Mouse (Mus musculus) gastrocnemius, postnatal 10 days (tissue): ENCODE measurements around the gene Tnni2. TPM values are rescaled to one million over a fixed set of nuclear protein-coding genes. Genes with fewer than 3 reads are reported as not detected.
A peak's percentile ranks its signal among the peaks of the same experiment; 100 is the strongest.

Experiments
- DNase-seq: peaks from one replicate; pipeline ENCODE4 v3.0.0; 2021; ENCODE audit warnings: mixed read lengths
- total RNA-seq, 2 experiments: library from RNA; stranded (reverse); gene quantifications; 2 replicates each; pipeline ENCODE4 v1.2.3; 2021

The Tnni2 gene
- total RNA-seq, 2 experiments from 2014 or later: 11,296 to 12,937 TPM

DNA sequence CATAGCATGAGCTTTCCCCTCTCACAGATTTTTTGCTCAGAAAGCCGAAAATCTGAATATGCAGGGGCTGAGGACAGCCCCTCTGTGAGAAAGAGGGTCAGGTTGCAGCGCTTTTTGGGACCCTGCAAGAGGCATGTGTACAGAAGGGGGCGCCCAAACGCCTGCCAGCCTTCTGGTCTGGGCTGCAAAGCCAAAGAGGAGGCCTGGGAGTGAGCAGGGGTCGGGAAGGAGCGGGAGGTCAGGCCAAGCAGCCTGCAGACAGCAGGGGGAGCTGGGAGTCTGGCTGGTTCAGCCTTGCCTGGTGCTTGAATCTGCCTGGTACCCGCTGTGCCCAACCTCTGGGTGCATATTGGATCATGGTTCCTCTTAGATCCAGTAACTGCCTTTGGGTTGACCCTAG is 13.4 kb upstream of the Tnni2 start:
- DNase-seq: peak; percentile 60

DNA sequence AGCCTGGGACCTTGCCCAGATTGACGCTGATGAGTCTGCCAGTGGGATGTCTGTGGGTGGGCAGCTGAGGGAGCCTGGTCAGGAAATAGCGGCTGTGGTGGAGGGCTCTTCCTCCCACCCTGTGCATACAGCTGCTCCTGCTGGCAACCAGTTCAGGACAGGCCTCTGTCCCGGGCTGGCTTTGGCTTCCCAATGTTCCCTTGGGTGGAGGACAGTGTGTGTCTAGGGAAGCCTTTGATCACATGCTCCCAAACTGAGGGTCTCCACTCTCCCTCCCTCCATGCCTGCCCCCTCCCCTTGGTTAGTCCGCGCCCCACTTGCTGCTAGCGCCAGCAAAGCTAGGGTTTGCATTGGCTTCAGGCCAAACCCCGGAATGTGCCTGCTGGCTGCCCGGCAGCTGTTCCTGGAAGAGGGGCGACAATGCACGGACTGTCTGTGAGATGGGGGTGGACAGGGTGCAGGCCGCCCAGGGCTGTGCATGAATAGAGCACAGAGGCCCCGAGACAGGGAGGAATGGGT is 11.4 kb upstream of the Tnni2 start:
- DNase-seq: peak; percentile 65

DNA sequence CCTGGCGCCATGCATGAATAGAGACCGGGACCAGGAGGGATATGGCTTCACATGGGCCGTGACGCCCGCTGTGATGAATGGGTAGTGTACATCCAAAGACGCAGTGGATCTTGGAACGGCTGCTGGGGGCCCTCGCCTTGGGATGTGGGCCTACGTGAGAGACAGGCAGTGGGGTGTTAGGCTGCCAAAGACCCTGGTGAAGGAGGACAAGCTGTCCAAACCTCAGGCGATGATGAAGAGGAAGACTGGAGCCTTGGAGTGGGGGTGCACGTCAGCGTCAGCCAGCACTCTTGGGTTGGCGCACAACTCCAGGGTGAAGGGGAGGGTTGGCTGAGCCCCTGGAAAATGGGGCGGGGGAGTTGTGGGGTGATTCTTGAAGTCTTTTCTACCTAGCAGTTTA is 10.5 kb upstream of the Tnni2 start:
- no peak for DNase-seq

DNA sequence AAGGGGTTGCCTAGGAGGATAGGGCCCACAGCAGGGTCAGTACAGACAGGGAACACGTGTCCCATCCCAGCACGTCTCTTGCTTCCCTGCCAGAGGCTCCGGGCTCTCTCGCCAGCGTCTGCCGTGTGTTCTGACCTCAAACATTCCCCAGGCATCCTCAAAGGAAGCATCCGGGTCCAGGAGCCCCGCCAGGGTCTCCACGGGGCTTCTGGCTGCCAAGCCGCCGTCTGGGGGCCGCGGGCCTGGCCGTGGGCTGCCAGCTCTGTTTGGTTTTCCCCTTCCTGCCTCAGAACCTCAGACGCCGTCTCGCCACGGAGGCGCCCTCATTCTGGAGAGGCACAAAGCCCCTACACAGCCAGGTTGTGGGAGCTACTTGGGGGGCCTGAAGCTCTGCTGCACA is 8.0 kb upstream of the Tnni2 start:
- DNase-seq: no peak

DNA sequence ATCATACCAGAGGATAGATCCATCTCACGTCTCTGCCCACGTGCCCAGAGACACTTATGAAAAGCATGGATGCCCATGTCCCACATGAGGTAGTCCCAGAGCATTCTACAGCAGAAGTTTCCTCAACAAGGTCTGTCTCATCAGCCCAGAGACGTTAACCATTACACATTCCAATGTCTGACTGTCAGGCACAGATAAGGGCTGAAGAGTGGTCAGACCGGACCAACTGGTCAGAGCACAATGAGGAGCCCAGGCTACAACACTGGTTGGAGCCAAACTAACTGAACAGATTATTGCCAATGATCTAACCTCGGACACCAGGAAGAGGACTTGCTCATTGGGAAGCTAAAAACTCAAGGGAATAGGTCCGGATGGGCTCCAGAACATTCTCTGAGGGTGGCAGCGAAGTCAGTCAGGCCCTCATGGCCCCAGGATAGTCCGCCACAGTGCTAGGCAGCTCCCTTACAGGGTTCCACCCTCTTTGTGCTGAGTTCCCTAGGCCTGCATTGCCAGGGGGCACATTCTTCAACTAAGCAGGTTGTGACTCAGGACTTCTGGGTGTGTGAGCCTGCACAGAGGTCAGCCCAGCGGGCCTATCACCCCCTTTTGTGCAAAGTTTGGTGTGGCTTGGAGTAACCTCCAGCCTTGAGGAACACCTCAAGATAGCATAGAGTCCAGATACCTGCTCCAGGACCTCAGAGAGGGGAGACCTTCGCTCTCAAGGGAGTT is 7.3 kb upstream of the Tnni2 start, which contains the start of gene Syt8:
TSS of gene Syt8 (plus strand) at position 714 of the 729 bp plus-strand sequence.
- DNase-seq: no peak

DNA sequence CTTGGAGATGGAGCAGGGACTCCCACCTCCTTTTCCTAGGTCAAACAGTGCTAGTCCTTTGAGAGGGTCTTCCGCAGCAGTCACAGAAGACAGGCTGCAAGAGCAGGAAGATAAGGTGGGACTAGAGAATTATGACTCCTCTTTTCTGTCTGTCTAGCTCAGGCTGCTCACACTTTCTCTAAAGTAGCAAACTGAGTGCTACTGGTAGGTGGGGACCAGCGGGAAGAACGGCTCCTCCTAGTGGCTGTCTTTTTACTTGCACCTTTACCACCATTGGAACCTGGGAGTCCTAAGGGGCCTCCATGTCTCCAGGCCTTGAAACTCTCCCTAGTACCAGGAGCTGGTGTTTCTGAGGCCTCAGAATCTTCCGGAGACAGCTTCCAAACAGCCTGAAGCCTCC is 6.1 kb upstream of the Tnni2 start:
- peak; percentile 64 for DNase-seq

DNA sequence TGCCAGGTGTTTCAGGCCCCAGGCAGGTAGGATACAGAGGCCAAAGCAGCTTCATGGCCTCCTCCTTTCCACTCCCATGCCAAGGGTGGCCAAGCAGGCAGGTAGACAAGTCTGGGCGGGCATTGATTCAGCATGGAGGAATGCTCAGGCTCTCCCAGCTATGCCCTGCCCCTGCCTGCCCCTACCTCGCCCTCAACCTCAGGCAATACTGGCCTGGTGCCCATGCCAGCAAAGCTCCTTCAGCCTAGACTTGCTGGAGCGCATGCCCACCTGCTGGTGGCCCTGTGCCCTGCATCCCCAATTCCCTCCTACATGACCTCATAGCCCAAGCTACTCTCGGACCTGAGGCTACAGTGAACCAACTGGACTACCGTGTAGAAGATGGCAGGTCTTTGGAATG is 4.3 kb upstream of the Tnni2 start:
- no peak for DNase-seq

DNA sequence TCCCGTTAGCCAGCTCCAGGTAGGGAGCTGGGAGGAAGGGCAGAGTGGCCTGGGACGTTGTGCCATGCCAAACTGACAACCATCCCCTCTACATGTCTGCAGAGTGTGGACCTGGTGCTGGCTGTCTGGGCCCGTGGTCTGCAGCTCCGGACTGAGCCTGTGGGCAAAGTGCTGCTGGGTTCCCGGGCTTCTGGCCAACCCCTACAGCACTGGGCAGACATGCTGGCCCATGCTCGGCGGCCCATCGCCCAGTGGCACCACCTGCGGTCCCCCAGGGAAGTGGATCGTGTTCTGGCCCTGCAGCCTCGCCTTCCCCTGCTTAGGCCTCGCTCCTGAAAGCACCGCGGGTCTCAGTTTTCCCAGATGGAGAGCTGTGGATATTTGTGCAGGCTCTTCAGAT is 1.6 kb upstream of the Tnni2 start:
- DNase-seq: no peak

DNA sequence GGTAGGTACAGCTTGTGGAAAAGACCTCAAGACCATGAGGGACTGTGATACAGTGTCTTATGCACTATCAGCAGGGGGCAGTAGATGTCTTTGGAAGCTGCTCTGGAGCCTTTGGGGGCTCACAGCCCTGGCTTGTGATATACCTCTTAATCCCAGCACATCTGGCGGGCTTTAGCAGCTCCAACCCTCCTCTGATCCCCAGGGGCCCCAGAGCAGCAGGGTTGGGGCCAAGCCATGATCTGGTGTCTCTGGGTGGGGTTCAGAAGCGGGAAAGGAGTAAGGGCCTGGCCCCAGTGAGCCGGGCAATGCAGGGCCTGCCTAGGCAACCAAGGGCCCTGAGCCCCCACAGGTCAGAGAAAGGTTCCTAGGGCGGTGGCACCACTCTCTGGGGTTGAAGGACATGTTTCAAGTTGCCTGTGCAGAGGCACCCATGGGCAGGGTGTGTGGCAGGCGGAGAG is 922 bp upstream of the Tnni2 start:
- DNase-seq: peak; percentile 65

DNA sequence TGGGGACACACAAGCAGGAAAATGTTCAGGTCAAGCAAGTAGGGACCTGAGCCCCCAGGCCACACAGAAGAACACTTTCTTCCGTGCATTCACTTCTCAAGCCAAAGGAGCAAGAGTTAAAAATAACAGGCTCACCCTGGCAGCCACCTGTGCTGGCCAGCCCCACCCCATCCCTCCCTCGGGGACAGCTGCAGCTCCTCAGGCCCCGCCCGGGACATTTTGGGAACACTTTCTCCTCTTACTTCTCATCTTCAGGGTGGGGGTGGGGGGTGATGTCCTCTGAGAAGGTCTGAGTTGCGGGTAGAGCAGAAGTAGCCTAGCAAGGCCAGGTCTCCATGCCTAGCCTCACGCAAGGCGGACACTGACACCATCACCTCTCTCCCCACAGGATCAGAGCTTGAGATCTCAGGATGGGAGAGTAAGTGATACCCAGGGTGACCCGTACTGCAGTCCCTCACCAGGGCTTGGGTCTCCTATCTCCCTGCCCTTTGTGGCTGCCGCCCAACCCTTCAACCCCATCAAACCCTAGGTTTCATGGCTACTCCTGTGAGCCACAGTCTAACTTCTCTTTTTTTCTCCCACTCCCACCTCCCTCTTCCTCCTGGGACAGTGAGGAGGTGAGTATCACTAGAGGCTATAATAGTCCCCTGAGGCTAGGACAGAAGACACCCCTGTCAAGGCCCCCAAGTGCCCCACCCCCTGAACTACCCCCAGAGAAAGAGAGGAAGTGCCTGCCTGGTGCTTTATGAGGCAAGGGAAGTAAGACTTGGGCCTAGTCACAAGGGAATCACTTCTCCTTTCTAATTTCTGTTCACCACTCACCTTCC is 686 bp downstream of the Tnni2 start:
- no peak for DNase-seq

DNA sequence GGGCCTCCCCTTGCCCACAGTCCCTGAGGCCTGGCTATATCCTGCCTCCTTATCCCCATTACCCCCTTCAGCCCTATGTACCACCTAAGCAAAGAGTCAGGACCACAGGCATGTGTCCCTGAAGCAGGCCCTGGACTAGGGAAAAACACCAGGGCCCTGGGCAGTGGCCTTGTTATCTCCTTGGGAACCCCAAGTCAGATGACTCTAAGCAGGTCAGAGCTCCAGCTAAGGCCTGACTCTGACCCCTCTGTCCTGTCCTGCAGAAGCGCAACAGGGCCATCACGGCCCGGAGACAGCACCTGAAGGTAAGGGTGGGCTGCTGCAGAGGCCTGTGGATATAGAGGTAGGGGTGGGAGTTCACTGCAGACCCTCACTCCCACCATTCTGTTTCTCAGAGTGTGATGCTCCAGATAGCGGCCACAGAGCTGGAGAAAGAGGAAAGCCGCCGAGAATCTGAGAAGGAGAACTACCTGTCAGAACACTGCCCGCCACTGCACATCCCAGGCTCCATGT is 1.4 kb downstream of the Tnni2 start:
- DNase-seq: no peak

DNA sequence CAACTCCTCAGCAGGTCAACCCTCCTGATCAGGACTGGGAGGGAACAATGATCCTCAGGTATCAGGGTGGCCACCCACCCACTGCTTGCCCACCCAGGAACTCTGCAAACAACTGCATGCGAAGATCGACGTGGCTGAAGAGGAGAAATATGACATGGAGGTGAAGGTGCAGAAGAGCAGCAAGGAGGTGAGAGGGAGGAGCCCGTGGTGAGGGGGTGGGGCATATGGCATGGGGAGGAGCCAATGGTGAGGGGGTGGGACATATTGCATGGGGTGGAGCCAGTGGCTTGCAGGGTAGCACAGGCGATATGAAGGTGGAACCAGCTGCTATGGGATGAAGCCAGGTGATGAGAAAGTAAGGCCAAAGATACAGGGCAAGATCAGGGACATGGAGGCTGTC is 1.9 kb downstream of the Tnni2 start:
- no peak for DNase-seq

DNA sequence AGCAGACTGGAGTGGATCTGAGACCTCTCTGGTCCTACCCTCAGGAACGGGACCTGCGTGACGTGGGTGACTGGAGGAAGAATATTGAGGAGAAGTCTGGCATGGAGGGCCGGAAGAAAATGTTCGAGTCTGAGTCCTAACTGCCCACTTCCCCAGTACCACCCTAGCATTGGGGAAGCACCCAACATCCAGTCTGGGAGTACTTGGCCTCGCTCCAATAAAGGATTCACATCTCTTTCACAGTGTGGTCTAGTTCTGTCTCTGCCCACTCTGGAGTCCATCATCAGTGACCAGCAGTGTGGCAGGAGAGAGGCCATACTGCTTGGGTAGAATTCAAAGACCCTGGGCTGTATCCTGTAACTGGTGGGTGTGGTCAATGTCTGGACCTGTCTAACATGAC is 2.6 kb downstream of the Tnni2 start:
- no peak for DNase-seq

DNA sequence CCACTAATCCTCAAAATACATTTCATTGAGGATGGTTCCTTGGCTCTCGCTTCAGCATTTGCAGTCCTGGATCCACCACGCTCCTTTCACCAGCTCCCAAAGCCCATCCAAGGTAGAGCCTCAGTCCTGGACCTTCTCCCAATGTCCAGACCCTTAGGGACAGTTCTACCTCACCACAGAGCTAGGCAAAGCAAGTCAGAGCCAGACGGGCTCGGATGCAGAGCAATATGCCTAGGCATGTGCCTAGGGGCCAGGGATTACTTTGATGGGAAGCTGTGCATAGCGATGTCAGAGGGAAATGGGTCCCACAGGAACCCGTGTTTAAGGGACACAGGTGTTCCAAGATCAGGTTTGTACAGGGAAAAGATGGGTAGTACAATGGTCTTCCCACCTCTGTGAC is 3.7 kb downstream of the Tnni2 start:
- no peak for DNase-seq

DNA sequence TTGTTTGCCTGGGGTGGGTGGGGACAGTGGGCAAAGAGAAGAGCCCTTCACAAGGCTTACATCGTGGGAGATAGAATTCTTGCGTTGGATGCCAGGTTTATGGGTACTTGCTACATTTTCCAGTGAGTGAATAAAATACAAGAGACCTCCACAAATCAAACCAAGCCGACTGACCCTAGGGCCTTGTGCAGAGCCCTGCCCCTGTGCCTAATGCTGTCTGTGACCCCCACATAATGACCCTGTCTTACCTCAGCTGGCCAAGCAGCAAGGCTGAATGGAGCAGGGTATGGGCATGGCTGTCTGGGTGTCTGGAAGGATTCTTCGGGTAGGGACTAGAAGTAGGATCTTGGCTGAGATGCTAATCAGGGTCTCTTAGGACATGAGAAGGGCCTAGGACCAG is 4.7 kb downstream of the Tnni2 start:
- no peak for DNase-seq

DNA sequence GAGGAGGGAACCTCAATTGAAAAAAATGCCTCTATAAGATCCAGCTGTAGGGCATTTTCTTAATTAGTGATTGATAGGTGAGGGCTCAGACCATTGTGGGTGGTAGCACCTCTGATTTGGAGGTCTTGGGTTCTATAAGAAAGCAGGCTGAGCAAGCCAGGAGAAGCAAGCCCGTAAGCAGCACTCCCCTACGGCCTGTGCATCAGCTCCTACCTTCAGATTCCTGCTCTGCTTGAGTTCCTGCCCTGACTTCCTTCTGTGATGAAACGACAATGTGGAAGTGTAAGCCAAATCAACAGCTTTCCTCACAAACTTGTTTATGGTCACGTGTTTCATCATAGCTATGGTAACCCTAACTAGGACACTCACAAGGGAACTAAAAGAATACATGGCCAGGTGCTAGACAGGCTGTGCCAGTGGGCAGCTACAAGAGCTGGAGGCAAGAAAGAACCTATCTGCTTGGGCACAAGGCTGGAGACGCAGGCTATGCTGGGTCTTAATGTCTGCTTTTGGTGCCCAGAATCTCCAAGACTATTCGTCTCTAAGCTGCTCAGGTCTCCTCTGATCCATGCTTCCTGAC is 7.5 kb downstream of the Tnni2 start:
- no peak for DNase-seq

DNA sequence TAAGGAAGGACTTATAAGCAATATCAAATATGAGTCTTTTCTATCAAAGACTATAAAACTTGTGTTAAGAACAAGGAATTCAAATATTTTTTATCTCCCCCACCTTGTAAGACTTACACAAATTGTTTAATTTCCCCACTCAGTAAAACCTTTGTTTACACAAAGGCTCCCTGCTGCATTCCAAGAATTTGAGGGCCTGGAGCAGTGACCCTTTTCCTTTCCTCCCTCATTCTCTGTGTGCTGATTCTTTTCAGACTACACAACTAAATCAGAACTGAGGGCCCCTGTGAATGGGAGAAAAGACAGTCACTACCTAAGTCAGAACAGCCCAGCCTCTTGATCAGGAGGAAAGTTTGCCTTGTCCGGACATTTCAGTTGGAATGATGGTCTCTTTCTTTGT is 13.1 kb downstream of the Tnni2 start:
- no peak for DNase-seq

DNA sequence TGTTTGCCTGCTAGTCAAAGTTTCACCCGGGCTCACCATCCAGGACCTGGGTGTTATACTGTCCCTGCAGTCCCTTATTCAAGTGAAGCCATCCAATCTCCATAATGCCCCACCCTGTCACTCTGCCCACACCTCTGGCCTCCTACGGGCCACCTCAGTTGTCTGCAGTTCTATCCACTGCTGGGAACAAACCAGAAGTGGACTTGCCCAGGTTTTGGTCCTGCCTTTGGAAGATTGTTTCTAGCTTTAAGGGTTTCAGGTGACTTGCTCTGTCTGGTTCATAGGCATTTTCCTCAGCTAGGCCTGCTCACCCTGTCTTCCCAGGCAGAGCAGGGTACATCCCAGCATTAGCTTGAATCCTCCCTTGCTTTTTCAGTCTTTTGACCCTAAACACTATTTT is 13.6 kb downstream of the Tnni2 start:
- DNase-seq: peak; percentile 3

DNA sequence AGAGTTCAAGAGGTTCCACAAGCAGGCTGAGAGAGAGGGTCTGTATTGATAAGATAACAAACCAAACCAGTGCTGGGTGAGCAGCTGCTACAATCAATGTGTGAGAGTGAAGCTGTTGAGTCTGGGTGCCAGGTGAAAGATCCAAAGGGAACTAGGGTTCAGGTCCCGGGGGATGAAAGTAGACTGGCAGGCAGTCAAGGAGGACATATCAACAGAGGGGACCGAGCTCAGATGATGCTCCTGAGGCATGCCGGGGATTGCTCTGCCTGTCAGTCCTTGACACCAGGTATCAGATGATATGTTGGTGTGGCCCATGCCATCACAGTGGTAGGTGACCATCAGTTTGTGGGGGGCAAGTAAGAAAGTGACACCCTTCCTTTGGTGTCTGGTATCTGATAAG is 15.2 kb downstream of the Tnni2 start:
- peak; percentile 5 for DNase-seq

DNA sequence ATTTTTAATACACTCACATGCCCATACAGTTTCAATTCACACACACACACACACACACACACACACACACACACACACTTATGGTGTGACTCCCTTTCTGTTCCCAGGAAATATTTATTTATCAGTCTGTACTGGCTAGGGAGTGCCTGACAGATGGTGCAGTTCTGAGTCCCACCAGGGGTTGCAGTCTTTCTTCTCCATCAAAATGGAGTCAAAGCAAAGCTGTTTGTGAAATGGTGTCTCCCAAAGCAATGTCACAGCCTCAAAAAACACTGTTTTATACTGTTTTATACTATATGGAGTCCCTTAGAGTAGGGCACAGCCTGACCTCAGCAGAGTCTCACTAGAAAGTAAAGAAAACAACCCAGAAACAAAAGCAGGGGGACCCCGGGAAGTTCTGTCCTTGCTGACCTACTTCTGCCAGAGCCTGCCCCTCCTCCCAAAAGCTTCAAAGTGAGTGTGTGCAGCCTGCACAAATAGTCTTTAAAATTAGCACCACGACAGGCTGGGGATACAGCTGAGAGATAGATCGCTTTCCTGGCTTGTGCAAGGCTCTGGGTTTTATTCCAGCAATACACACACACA is 15.7 kb downstream of the Tnni2 start:
- DNase-seq: peak; percentile 19

DNA sequence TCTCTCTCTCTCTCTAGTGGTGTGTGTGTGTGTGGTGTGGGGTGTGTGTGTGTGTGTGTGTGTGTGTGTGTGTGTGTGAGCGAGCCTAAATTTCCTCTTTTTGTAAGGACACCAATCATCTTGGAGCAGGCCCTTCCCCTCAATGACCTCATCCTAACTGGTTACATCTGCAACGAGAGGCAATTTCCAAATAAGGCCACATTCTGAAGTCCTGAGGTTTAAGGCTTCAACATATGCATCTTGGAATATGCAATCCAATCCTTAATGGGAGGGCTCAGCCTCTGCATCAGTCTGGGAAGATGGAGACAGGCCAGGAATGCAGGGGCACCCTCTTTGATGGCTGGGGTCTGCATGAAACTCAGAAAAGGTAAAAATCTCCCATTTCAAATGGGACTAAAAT is 16.4 kb downstream of the Tnni2 start:
- peak; percentile 3 for DNase-seq

DNA sequence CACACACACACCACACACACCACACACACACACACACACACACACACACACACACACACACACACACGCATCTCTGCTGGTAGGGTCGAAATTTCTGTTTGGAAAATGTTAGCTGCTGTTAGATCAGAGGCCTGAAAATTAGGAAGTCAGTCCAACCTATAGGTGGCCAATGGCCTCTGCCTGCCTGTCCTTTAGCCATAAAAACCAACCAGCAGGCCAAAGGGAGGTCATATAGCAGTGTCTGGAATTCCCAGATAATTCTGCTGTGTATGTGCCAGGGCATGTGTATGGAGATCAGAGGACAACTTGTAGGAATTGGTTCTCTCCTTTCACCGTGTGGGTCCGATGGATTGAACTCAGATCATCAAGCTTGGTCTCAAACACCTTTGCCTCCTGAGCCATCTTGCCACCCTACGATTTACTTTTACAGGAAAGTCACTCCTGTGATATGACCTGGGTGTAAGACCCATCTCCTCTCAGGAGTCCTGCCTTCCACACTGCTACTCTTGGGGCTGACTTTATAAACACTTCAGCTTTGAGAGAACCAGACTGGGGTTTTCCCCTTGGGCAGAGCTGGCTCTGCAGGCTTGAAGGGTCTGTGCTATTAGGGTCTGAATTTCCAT is 17.2 kb downstream of the Tnni2 start:
- peak; percentile 3 for DNase-seq
